Comparison of ENCODE assay signal across 27 mouse cellular contexts in genomic region chr2:163895156-163895555, GRCm38 (mm10). TPM values are rescaled to one million over a fixed set of nuclear protein-coding genes. Genes with fewer than 3 reads are reported as not detected.
"Had no signal": no experiment of that assay in that cellular context is flagged by ENCODE, and none has a peak within 500 bp of the region (broad histone marks: within the 10 kb centered on the region; RNA-seq: fewer than 3 reads in every experiment).

No protein-coding gene starts in this region.

- H3K4me1 ChIP-seq: lung, embryonic 15.5 days had no signal

- H3K4me3 ChIP-seq: lung, embryonic 15.5 days; megakaryocyte, embryonic 14.5 days; midbrain, embryonic 13.5 days; midbrain, embryonic 15.5 days; neural tube, embryonic 13.5 days; neural tube, embryonic 15.5 days had no signal

- DNase-seq: liver, postnatal 0 days; lung, adult 2 months; lung, postnatal 14 days; lung, postnatal 36 days; retina, postnatal 1 day; right cerebral cortex, adult 18-20 months; right cerebral cortex, postnatal 25 days; right cerebral cortex, postnatal 4 days; spleen, adult 18-20 months; thymus, adult 18-20 months; thymus, postnatal 36 days had no signal

- H3K4me2 ChIP-seq: lung, embryonic 15.5 days; midbrain, embryonic 11.5 days; midbrain, embryonic 13.5 days; midbrain, embryonic 15.5 days; neural tube, embryonic 13.5 days; neural tube, embryonic 15.5 days had no signal

- H3K27me3 ChIP-seq: lung, embryonic 15.5 days; midbrain, embryonic 13.5 days; midbrain, embryonic 15.5 days; neural tube, embryonic 13.5 days; neural tube, embryonic 15.5 days had no signal

- ATAC-seq: liver, postnatal 0 days; lung, postnatal 0 days; midbrain, embryonic 13.5 days; midbrain, embryonic 15.5 days had no signal

- H3K9ac ChIP-seq: liver, postnatal 0 days; lung, embryonic 15.5 days; midbrain, embryonic 13.5 days; midbrain, embryonic 15.5 days; neural tube, embryonic 13.5 days; neural tube, embryonic 15.5 days had no signal

- H3K9me3 ChIP-seq: lung, embryonic 15.5 days; megakaryocyte, embryonic 14.5 days; midbrain, embryonic 13.5 days; midbrain, embryonic 15.5 days; neural tube, embryonic 13.5 days; neural tube, embryonic 15.5 days had no signal

- H3K36me3 ChIP-seq: lung, embryonic 15.5 days; midbrain, embryonic 13.5 days; midbrain, embryonic 15.5 days; neural tube, embryonic 13.5 days; neural tube, embryonic 15.5 days had no signal

- H3K27ac ChIP-seq: lung, embryonic 15.5 days; macrophage; midbrain, embryonic 13.5 days; midbrain, embryonic 15.5 days; neural tube, embryonic 13.5 days; neural tube, embryonic 15.5 days had no signal

RNA-seq across cellular contexts. Expression of gene Rims4, which starts 23.3 kb away (rescaled TPM):
- total RNA-seq: monocyte, adult 5-6 weeks had no signal
- polyA plus RNA-seq: macrophage; thymus, postnatal 0 days had no signal

RNA-seq across cellular contexts. Expression of gene Kcnk15, which starts 41.7 kb away (rescaled TPM):
- total RNA-seq: megakaryocyte progenitor cell, adult 5-6 weeks; monocyte, adult 5-6 weeks had no signal
- polyA plus RNA-seq: liver, postnatal 0 days; lung, adult 2 months; lung, embryonic 15.5 days; lung, postnatal 0 days; macrophage; midbrain, embryonic 11.5 days; neural tube, embryonic 11.5 days; neural tube, embryonic 13.5 days; neural tube, embryonic 15.5 days; small intestine, adult 2 months; stomach, embryonic 14.5 days; stomach, embryonic 16.5 days; thymus, postnatal 0 days had no signal
